Mouse (Mus musculus): Measurements from ENCODE around the gene Rgs7.

- TF ChIP-seq POLR2A (IDR thresholded peaks at IDR 0.05; ENCODE audit: borderline replicate concordance, extremely low read depth, low read depth, low read length) = no peak
- TF ChIP-seq CTCF (IDR thresholded peaks at IDR 0.05; ENCODE audit: insufficient read depth, low read length) = no peak
These were observed 296.5 kb downstream of the Rgs7 start for GRCm38 (mm10) chr1:175195806-175196205.

Measured in lung, adult 2 months (tissue).